Mouse (Mus musculus) MEL (cell line): ENCODE data around the gene Plin1. TPM values are rescaled to one million over a fixed set of nuclear protein-coding genes. Genes with fewer than 3 reads are reported as not detected.

Source experiments
- DNase-seq: peaks from one replicate; pipeline ENCODE4 v3.0.0; 2011; ENCODE audit warnings: low read depth, low spot score
- H3K27ac ChIP-seq: 2 replicates; pipeline ENCODE4 v1.5.1; 2012; ENCODE audit warnings: low read depth, mild to moderate bottlenecking, control low read depth, low read length, moderate library complexity; ENCODE audit not compliant: control insufficient read depth
- H3K27me3 ChIP-seq, 2 experiments: fragments of 150-350 bp in 1 of 2; sonication (generic) in 1 of 2; 2 replicates each; pipeline ENCODE4 v1.6.1; 2012; ENCODE audit warnings: low read length in 2 of 2, mild to moderate bottlenecking in 2 of 2, improper control_type of control experiment in 1 of 2, moderate library complexity in 1 of 2; ENCODE audit not compliant: insufficient read depth in 2 of 2, control insufficient read depth in 1 of 2
- H3K36me3 ChIP-seq, 2 experiments: 2 replicates each; pipeline ENCODE4 v1.6.1; 2012 to 2014; ENCODE audit warnings: low read length in 2 of 2, improper control_type of control experiment in 1 of 2, inconsistent platforms in 1 of 2, mild to moderate bottlenecking in 1 of 2; ENCODE audit not compliant: insufficient read depth in 2 of 2, control insufficient read depth in 1 of 2
- H3K4me1 ChIP-seq, 2 experiments: fragments of 150-350 bp in 1 of 2; sonication (generic) in 1 of 2; 2 replicates each; pipeline ENCODE4 v1.6.1; 2012; ENCODE audit warnings: low read length in 2 of 2, improper control_type of control experiment in 1 of 2, mild to moderate bottlenecking in 1 of 2; ENCODE audit not compliant: insufficient read depth in 2 of 2, control insufficient read depth in 1 of 2
- H3K4me3 ChIP-seq, 2 experiments: fragments of 150-350 bp in 1 of 2; sonication (generic) in 1 of 2; 2 replicates each; pipeline ENCODE4 v1.5.1; 2012; ENCODE audit warnings: low read depth in 2 of 2, low read length in 2 of 2, mild to moderate bottlenecking in 2 of 2, moderate library complexity in 2 of 2, control low read depth in 1 of 2, improper control_type of control experiment in 1 of 2; ENCODE audit not compliant: control insufficient read depth in 1 of 2, insufficient read depth in 1 of 2
- H3K79me2 ChIP-seq: 2 replicates; pipeline ENCODE4 v1.6.1; 2012; ENCODE audit warnings: mild to moderate bottlenecking, low read length, moderate library complexity; ENCODE audit not compliant: control insufficient read depth, poor library complexity, insufficient read depth
- H3K9ac ChIP-seq: 2 replicates; pipeline ENCODE4 v1.6.1; 2012; ENCODE audit warnings: low read depth, mild to moderate bottlenecking, control low read depth, low read length, moderate library complexity; ENCODE audit not compliant: control insufficient read depth, poor library complexity, severe bottlenecking
- H3K9me3 ChIP-seq: fragments of 150-350 bp; sonication (generic); replicated peaks from 2 replicates; pipeline ENCODE4 v1.6.1; 2012; ENCODE audit warnings: mild to moderate bottlenecking, low read length, improper control_type of control experiment, moderate library complexity; ENCODE audit not compliant: insufficient read depth
- CHD1 ChIP-seq: IDR thresholded peaks from 2 replicates; pipeline ENCODE4 v1.6.1; 2012; ENCODE audit warnings: low read depth, mild to moderate bottlenecking, inconsistent platforms, low read length, improper control_type of control experiment
- CHD2 ChIP-seq: IDR thresholded peaks from 2 replicates; pipeline ENCODE4 v1.6.1; 2011; ENCODE audit warnings: low read length, improper control_type of control experiment
- CTCF ChIP-seq, 3 experiments: IDR thresholded peaks in 2 of 3; conservative IDR thresholded peaks in 1 of 3; 2 replicates each; pipeline ENCODE4 v1.5.1; 2011 to 2012; ENCODE audit warnings: low read length in 3 of 3, low read depth in 2 of 3, mild to moderate bottlenecking in 2 of 3, improper control_type of control experiment in 1 of 3, inconsistent platforms in 1 of 3, mixed read lengths in 1 of 3, moderate library complexity in 1 of 3; ENCODE audit not compliant: control insufficient read depth in 1 of 3, insufficient read depth in 1 of 3, poor library complexity in 1 of 3, severe bottlenecking in 1 of 3
- ELF1 ChIP-seq: IDR thresholded peaks from 2 replicates; pipeline ENCODE4 v1.6.1; 2014; ENCODE audit warnings: low read depth, mild to moderate bottlenecking, inconsistent platforms, low read length, improper control_type of control experiment, moderate library complexity
- EP300 ChIP-seq, 2 experiments: IDR thresholded peaks; 2 replicates each; pipeline ENCODE4 v1.6.1; 2011; ENCODE audit warnings: improper control_type of control experiment in 2 of 2, low read length in 2 of 2, low read depth in 1 of 2, mild to moderate bottlenecking in 1 of 2
- ETS1 ChIP-seq: IDR thresholded peaks from 2 replicates; pipeline ENCODE4 v1.6.1; 2012; ENCODE audit warnings: low read depth, mild to moderate bottlenecking, inconsistent platforms, low read length, improper control_type of control experiment, moderate library complexity
- GABPA ChIP-seq: IDR thresholded peaks from 2 replicates; pipeline ENCODE4 v1.6.1; 2012; ENCODE audit warnings: low read depth, mild to moderate bottlenecking, inconsistent platforms, low read length, improper control_type of control experiment, moderate library complexity
- HCFC1 ChIP-seq: IDR thresholded peaks from 2 replicates; pipeline ENCODE4 v1.6.1; 2012; ENCODE audit warnings: low read depth, mild to moderate bottlenecking, inconsistent platforms, low read length, improper control_type of control experiment, moderate library complexity
- JUND ChIP-seq: IDR thresholded peaks from 2 replicates; pipeline ENCODE4 v1.6.1; 2011; ENCODE audit warnings: low read depth, mild to moderate bottlenecking, improper control_type of control experiment, low read length
- KAT2A ChIP-seq: conservative IDR thresholded peaks from 2 replicates; pipeline ENCODE4 v1.6.1; 2012; ENCODE audit warnings: low read depth, low read length, improper control_type of control experiment, inconsistent platforms
- MAZ ChIP-seq: IDR thresholded peaks from 2 replicates; pipeline ENCODE4 v1.6.1; 2012; ENCODE audit warnings: low read depth, mild to moderate bottlenecking, inconsistent platforms, low read length, improper control_type of control experiment
- MXI1 ChIP-seq: IDR thresholded peaks from 2 replicates; pipeline ENCODE4 v1.6.1; 2011; ENCODE audit warnings: mild to moderate bottlenecking, low read depth, low read length, improper control_type of control experiment
- MYB ChIP-seq: IDR thresholded peaks from 2 replicates; pipeline ENCODE4 v1.6.1; 2011; ENCODE audit warnings: mild to moderate bottlenecking, low read depth, low read length, improper control_type of control experiment
- MYC ChIP-seq: IDR thresholded peaks from 2 replicates; pipeline ENCODE4 v1.6.1; 2011; ENCODE audit warnings: low read depth, mild to moderate bottlenecking, low read length, improper control_type of control experiment, moderate library complexity
- NRF1 ChIP-seq: IDR thresholded peaks from 2 replicates; pipeline ENCODE4 v1.6.1; 2014; ENCODE audit warnings: low read depth, mild to moderate bottlenecking, inconsistent platforms, low read length, improper control_type of control experiment, moderate library complexity; ENCODE audit not compliant: poor library complexity, insufficient read depth, severe bottlenecking
- POLR2AphosphoS2 ChIP-seq: IDR thresholded peaks from 2 replicates; pipeline ENCODE4 v1.6.1; 2011; ENCODE audit warnings: low read length, improper control_type of control experiment
- POLR2AphosphoS5 ChIP-seq: IDR thresholded peaks from 2 replicates; pipeline ENCODE4 v1.6.1; 2012; ENCODE audit warnings: low read depth, borderline replicate concordance, mild to moderate bottlenecking, inconsistent platforms, low read length, moderate library complexity, mixed read lengths
- RAD21 ChIP-seq: IDR thresholded peaks from 2 replicates; pipeline ENCODE4 v1.6.1; 2011; ENCODE audit warnings: mild to moderate bottlenecking, low read depth, low read length, improper control_type of control experiment
- RCOR1 ChIP-seq: IDR thresholded peaks from 2 replicates; pipeline ENCODE4 v1.6.1; 2012; ENCODE audit warnings: low read depth, mild to moderate bottlenecking, inconsistent platforms, low read length, improper control_type of control experiment
- TBP ChIP-seq: IDR thresholded peaks from 2 replicates; pipeline ENCODE4 v1.8.0; 2011; ENCODE audit warnings: low read depth, low read length, improper control_type of control experiment
- TCF12 ChIP-seq: IDR thresholded peaks from 2 replicates; pipeline ENCODE4 v1.6.1; 2014; ENCODE audit warnings: low read depth, mild to moderate bottlenecking, inconsistent platforms, low read length, improper control_type of control experiment, moderate library complexity
- UBTF ChIP-seq: IDR thresholded peaks from 2 replicates; pipeline ENCODE4 v1.6.1; 2012; ENCODE audit warnings: low read depth, mild to moderate bottlenecking, inconsistent platforms, low read length, improper control_type of control experiment, moderate library complexity, borderline replicate concordance; ENCODE audit not compliant: insufficient read depth
- USF1 ChIP-seq: IDR thresholded peaks from 2 replicates; pipeline ENCODE4 v1.6.1; 2014; ENCODE audit warnings: low read depth, mild to moderate bottlenecking, inconsistent platforms, low read length, improper control_type of control experiment, moderate library complexity
- USF2 ChIP-seq, 2 experiments: IDR thresholded peaks; 2 replicates each; pipeline ENCODE4 v1.6.1; 2011 to 2012; ENCODE audit warnings: improper control_type of control experiment in 2 of 2, low read length in 2 of 2, borderline replicate concordance in 1 of 2, inconsistent platforms in 1 of 2, low read depth in 1 of 2, mild to moderate bottlenecking in 1 of 2; ENCODE audit not compliant: insufficient read depth in 1 of 2
- ZKSCAN1 ChIP-seq: IDR thresholded peaks from 2 replicates; pipeline ENCODE4 v1.6.1; 2012; ENCODE audit warnings: low read depth, mild to moderate bottlenecking, inconsistent platforms, low read length, improper control_type of control experiment, moderate library complexity
- ZNF384 ChIP-seq: IDR thresholded peaks from 2 replicates; pipeline ENCODE4 v1.6.1; 2012; ENCODE audit warnings: low read depth, mild to moderate bottlenecking, inconsistent platforms, low read length, improper control_type of control experiment
- polyA plus RNA-seq, 2 experiments: library from polyadenylated mRNA; stranded (reverse) in 1 of 2; unstranded in 1 of 2; fragments of >175 nt in 1 of 2; fragments of >200 nt in 1 of 2; gene quantifications; 2 replicates each; pipeline versions ENCODE4 v1.2.1 to v1.2.4; 2012; ENCODE audit warnings: low replicate concordance in 2 of 2, low read depth in 1 of 2; ENCODE audit not compliant: insufficient read length in 2 of 2, insufficient read depth in 1 of 2, missing spikeins in 1 of 2
- total RNA-seq: library from RNA; depleted of rRNA; stranded (reverse); fragments of 300-350 nt; gene quantifications from 2 replicates; pipeline ENCODE4 v1.2.3, GENCODE M21; 2012

Gene Plin1
- total and polyA plus RNA-seq, 3 experiments = 0.08 to 0.19 TPM; not detected in 1

DNA sequence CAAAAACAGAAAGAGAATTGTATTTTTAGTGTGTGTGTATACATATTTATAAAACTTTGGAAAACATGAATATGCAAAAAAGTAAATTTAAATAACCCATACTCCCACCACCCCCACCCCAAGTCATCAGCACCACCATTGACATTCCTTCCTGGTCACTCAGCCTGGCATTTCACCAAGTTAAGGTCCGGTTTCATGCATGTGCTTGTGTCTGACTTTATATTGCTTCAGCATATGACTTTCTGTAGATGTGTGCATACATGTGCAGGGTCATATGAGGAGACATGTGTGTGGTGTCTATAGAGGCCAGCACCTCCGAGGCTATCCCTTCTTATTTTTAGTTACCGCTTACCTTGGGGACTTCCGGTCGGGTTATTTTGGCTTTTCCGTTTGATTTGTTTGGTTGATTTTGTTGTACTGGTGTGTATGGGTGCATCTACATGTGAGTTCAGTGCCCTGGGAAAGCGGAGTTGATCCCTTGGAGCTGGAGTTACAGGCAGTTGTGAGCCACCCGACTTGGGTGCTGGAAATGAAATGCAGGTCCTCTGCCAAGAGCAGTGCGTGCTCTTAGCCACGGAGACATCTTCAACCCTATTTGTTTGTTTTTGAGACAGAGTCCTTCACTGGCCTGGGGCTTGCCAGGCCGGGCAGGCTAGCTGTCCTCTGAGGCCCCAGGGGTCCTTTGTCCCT is 49.3 kb upstream of the Plin1 start:
- no peaks in the 10 kb centered on the region for H3K9me3 ChIP-seq
- no peak overlapping the region for H3K9ac ChIP-seq
- H3K4me3 ChIP-seq = no peak overlapping the region
- H3K27me3 ChIP-seq = peaks cover 0 to 1% of the 10 kb centered on the region in 2 experiments; a peak in 3 of 4 replicates
- TF ChIP-seq POLR2AphosphoS2 (no peak), ZKSCAN1 (no peak), EP300 (IDR thresholded peaks at IDR 0.05; ENCODE audit: low read depth in 1 of 2, low read length in 2 of 2) (no peak), RCOR1 (no peak), JUND (no peak), MAZ (no peak)
- TF ChIP-seq, all 39 proteins: peak for 0
- no peaks in the 10 kb centered on the region for H3K36me3 ChIP-seq
- peaks cover 0 to 6% of the 10 kb centered on the region in 2 experiments; a peak in 2 of 4 replicates for H3K4me1 ChIP-seq
- no peak overlapping the region for H3K27ac ChIP-seq
- no peak for DNase-seq
- no peaks in the 10 kb centered on the region for H3K79me2 ChIP-seq

DNA sequence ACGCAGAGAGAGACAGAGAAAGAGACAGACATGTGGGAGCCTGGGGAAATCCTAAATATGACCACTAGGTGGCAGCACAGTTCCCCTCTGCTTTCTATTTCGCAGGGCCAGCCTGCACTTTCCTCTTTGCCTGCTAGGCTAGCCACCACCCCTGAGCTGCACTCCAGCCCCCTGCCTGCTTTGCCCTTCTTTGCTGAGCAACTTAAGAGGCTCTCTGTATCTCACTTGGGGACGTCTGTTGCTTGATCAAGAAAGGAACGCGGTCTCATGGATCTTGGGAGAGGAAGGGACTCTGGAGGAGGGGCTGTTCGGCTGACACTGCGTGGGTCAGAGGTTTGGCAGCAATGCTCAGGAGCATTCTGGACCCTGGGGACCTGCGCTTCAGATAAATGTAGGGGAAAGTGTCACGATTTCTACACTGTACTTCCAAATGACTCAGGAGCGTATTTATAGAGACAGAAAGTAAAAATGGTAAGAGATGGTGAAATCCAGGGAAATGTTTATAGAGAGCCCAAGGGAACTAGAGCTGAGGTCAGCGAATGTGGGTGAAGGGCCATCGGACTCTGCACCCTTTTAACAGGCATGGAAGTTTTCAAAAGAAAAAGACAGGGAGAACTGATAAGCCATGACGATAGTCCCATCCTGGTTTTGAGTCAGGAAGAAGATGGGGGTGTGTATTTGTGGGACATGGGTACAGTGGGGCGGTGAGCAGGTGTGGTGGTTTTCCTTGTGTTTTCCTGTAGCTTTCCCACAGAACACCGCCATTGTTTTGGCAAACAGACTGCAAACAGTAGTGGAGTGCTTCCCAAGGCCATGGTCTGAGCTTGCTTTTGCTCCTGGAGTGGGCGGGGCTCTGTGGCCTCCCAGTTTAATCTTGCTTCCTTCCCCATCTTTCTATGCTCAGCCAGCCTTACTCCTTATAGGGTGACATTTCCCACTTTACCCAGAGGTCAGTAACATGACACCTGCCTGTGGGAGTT is 48.2 kb upstream of the Plin1 start:
- Histone ChIP-seq H3K79me2 (no peaks in the 10 kb centered on the region), H3K27me3 (peaks cover 0 to 1% of the 10 kb centered on the region in 2 experiments; a peak in 3 of 4 replicates), H3K4me1 (peaks cover 0 to 6% of the 10 kb centered on the region in 2 experiments; a peak in 2 of 4 replicates), H3K36me3 (no peaks in the 10 kb centered on the region), H3K4me3 (peak overlapping the region; percentile 64 to 66), H3K27ac (no peak overlapping the region), H3K9ac (peak overlapping the region; percentile 67), H3K9me3 (no peaks in the 10 kb centered on the region)
- DNase-seq = peak; percentile 86
- TF ChIP-seq JUND (no peak), USF2 (IDR thresholded peaks at IDR 0.05; ENCODE audit: borderline replicate concordance in 1 of 2, insufficient read depth in 1 of 2, low read depth in 1 of 2, low read length in 2 of 2) (no peak), MYB (no peak), MXI1 (0 out of 2 replicates have a peak, but pooled peaks have one; percentile 20), CTCF (IDR thresholded peaks at IDR 0.05 in 2 of 3, conservative IDR thresholded peaks at IDR 0.05 in 1 of 3; ENCODE audit: control insufficient read depth in 1 of 3, insufficient read depth in 1 of 3, low read depth in 2 of 3, low read length in 3 of 3, poor library complexity in 1 of 3, severe bottlenecking in 1 of 3) (peak; percentile 85 to 90 (median 89)), USF1 (no peak), ETS1 (no peak), CHD1 (no peak), EP300 (IDR thresholded peaks at IDR 0.05; ENCODE audit: low read depth in 1 of 2, low read length in 2 of 2) (no peak), ELF1 (no peak), ZKSCAN1 (no peak), TCF12 (no peak), NRF1 (no peak), MYC (peak; percentile 66; the same call in 1 of the 2 replicates), ZNF384 (no peak), UBTF (no peak), CHD2 (no peak), RAD21 (peak; percentile 75), KAT2A (no peak), GABPA (no peak), MAZ (no peak), TBP (no peak), POLR2AphosphoS5 (no peak), HCFC1 (no peak)
